Mouse (Mus musculus) MEL (cell line): ENCODE measurements around the gene Tmem81.

Experiments used
- BHLHE40 ChIP-seq: IDR thresholded peaks from 2 replicates; pipeline ENCODE4 v1.6.1; 2012; ENCODE audit warnings: low read depth, mild to moderate bottlenecking, inconsistent platforms, low read length, improper control_type of control experiment, borderline replicate concordance
- CHD2 ChIP-seq: IDR thresholded peaks from 2 replicates; pipeline ENCODE4 v1.6.1; 2011; ENCODE audit warnings: low read length, improper control_type of control experiment
- CTCF ChIP-seq, 3 experiments: IDR thresholded peaks in 2 of 3; conservative IDR thresholded peaks in 1 of 3; 2 replicates each; pipeline ENCODE4 v1.5.1; 2011 to 2012; ENCODE audit warnings: low read length in 3 of 3, low read depth in 2 of 3, mild to moderate bottlenecking in 2 of 3, improper control_type of control experiment in 1 of 3, inconsistent platforms in 1 of 3, mixed read lengths in 1 of 3, moderate library complexity in 1 of 3; ENCODE audit not compliant: control insufficient read depth in 1 of 3, insufficient read depth in 1 of 3, poor library complexity in 1 of 3, severe bottlenecking in 1 of 3
- EP300 ChIP-seq, 2 experiments: IDR thresholded peaks; 2 replicates each; pipeline ENCODE4 v1.6.1; 2011; ENCODE audit warnings: improper control_type of control experiment in 2 of 2, low read length in 2 of 2, low read depth in 1 of 2, mild to moderate bottlenecking in 1 of 2
- GABPA ChIP-seq: IDR thresholded peaks from 2 replicates; pipeline ENCODE4 v1.6.1; 2012; ENCODE audit warnings: low read depth, mild to moderate bottlenecking, inconsistent platforms, low read length, improper control_type of control experiment, moderate library complexity
- MAFK ChIP-seq: IDR thresholded peaks from 2 replicates; pipeline ENCODE4 v1.6.1; 2011; ENCODE audit warnings: low read depth, mild to moderate bottlenecking, low read length, improper control_type of control experiment, borderline replicate concordance
- MEF2A ChIP-seq: IDR thresholded peaks from 2 replicates; pipeline ENCODE4 v1.6.1; 2014; ENCODE audit warnings: low read depth, mild to moderate bottlenecking, inconsistent platforms, low read length, improper control_type of control experiment; ENCODE audit not compliant: poor library complexity, insufficient replicate concordance, severe bottlenecking; ENCODE audit errors: extremely low read depth
- POLR2A ChIP-seq, 2 experiments: IDR thresholded peaks; 2 replicates each; pipeline ENCODE4 v1.6.1; 2011 to 2012; ENCODE audit warnings: low read length in 2 of 2, mild to moderate bottlenecking in 2 of 2, control low read depth in 1 of 2, improper control_type of control experiment in 1 of 2, low read depth in 1 of 2, moderate library complexity in 1 of 2; ENCODE audit not compliant: control insufficient read depth in 1 of 2, insufficient read depth in 1 of 2, poor library complexity in 1 of 2

DNA sequence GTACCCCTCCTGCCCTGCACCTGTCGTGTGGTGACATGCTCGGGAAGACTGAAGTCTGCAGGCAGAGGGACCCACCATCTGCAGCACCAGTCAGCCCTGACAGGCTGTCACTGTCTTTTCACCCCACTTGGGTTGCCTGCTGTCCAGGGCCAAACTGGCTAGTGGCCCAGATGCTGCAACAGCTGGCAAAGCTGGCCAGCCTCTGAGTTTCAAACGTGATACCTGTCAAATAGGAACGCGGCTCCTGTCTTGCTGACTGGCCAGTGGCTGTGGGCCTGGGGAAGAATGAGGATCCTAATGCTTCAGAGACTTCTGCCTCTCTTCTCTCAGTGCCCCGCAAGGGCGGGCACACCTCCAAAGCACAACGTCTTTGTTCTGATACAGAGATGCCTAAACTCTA is 37.8 kb downstream of the Tmem81 start:
- TF ChIP-seq CTCF (IDR thresholded peaks at IDR 0.05 in 2 of 3, conservative IDR thresholded peaks at IDR 0.05 in 1 of 3; ENCODE audit: control insufficient read depth in 1 of 3, insufficient read depth in 1 of 3, low read depth in 2 of 3, low read length in 3 of 3, poor library complexity in 1 of 3, severe bottlenecking in 1 of 3), result no peak
- TF ChIP-seq MAFK, result no peak
- no peak for TF ChIP-seq EP300 (IDR thresholded peaks at IDR 0.05; ENCODE audit: low read depth in 1 of 2, low read length in 2 of 2)
- no peak for TF ChIP-seq GABPA
- no peak for TF ChIP-seq BHLHE40
- no peak for TF ChIP-seq POLR2A (IDR thresholded peaks at IDR 0.05; ENCODE audit: control insufficient read depth in 1 of 2, insufficient read depth in 1 of 2, low read depth in 1 of 2, low read length in 2 of 2, poor library complexity in 1 of 2)
- no peak for TF ChIP-seq MEF2A
- no peak for TF ChIP-seq CHD2
